Mouse (Mus musculus) intestine, postnatal 0 days (tissue): ENCODE data around the gene Mapk13. TPM values are rescaled to one million over a fixed set of nuclear protein-coding genes. Genes with fewer than 3 reads are reported as not detected.

ENCODE experiments used
- ATAC-seq: fragments of 200-750 bp; cut with Nextera tagmentation; 2 replicates; pipeline ENCODE4 v1.8.0; 2017; ENCODE audit warnings: mild to moderate bottlenecking, moderate TSS enrichment, moderate library complexity
- H3K27ac ChIP-seq: fragments of 300-500 bp; sonication (generic); 2 replicates; pipeline ENCODE4 v1.5.1; 2014; ENCODE audit warnings: mild to moderate bottlenecking, low read depth, low read length, moderate library complexity
- H3K27me3 ChIP-seq: fragments of 300-500 bp; sonication (generic); replicated peaks from 2 replicates; pipeline ENCODE4 v1.6.1; 2014; ENCODE audit warnings: low read length, mixed read lengths; ENCODE audit not compliant: control insufficient read depth, insufficient read depth
- H3K36me3 ChIP-seq: fragments of 300-500 bp; sonication (generic); 2 replicates; pipeline ENCODE4 v1.6.1; 2014; ENCODE audit warnings: mild to moderate bottlenecking, moderate library complexity; ENCODE audit not compliant: control insufficient read depth, insufficient read depth
- H3K4me1 ChIP-seq: fragments of 300-500 bp; sonication (generic); replicated peaks from 2 replicates; pipeline ENCODE4 v1.6.1; 2014; ENCODE audit warnings: antibody characterized with exemption, low read length, mixed read lengths; ENCODE audit not compliant: control insufficient read depth, insufficient read depth
- H3K4me2 ChIP-seq: fragments of 300-500 bp; sonication (generic); replicated peaks from 2 replicates; pipeline ENCODE4 v1.6.1; 2014; ENCODE audit warnings: low read depth, mild to moderate bottlenecking, moderate library complexity
- H3K4me3 ChIP-seq: fragments of 300-500 bp; sonication (generic); 2 replicates; pipeline ENCODE4 v1.5.1; 2014; ENCODE audit warnings: low read depth, low read length
- H3K9ac ChIP-seq: fragments of 300-500 bp; sonication (generic); 2 replicates; pipeline ENCODE4 v1.6.1; 2014; ENCODE audit warnings: mild to moderate bottlenecking, low read depth, low read length
- H3K9me3 ChIP-seq: fragments of 300-500 bp; sonication (generic); 2 replicates; pipeline ENCODE4 v1.6.1; 2016; ENCODE audit warnings: mixed run types; ENCODE audit not compliant: control insufficient read depth
- CTCF ChIP-seq: sonication (generic); IDR thresholded peaks from 2 replicates; pipeline ENCODE4 v1.5.1; 2016; ENCODE audit warnings: low read depth, mild to moderate bottlenecking, control low read depth, antibody characterized with exemption, moderate library complexity
- WGBS: fragments of 180-500 bp; shearing (Covaris S2); extraction: QIAGEN DNeasy Blood & Tissue Kit; methylation state at CpG from one replicate; pipeline ENCODE4 v1.1.7; 2014; 5-methylcytosine and 5-hydroxymethylcytosine counted together
- polyA plus RNA-seq: library from polyadenylated mRNA; unstranded; fragments of >200 nt; fragmentation: Nextera tagmentation; extraction: Ambion mirVana; gene quantifications from 2 replicates; pipeline ENCODE4 v1.2.1, GENCODE M21; 2015

Gene Mapk13
- polyA plus RNA-seq, 1 experiment from 2014 or later = 204 TPM

DNA sequence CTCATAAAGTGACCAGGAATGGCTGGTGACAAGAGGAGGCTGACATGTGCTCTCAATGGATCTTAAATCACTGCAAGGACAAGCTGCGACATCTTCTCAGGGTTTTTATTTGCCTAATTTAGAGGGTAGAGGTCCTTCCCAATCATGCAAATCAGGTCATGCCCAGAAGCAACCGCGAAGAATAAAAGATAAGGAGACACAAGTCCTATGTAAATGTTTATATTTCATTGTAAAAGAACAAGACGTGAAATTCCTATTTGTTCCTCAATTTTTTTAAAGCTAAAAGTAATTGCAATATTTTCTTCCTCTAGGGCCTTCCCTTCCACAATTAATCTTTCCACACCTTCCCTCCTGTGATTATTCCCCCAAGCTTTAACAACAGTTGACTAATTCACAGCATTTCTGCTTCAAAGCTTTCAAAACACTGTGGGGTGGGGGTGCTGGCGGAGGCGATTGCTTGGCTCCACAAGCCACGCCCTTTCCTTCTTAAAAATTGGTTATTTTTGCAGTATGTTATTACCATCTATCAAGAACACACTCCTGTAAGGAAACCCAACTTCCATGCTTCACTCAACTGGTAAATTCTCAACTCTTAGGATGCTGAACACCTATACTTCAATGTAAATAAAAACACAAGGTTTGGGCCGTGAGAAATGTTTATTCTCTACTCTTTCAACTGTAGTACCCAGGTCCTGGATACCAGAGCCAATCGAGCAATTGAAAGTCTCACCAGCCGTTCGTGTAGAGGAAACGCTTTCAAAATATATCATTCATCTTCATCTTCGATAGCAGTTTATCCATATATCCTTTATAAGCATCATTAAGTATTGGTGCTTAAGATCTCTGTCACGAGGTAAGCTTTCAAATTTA, 30.4 kb downstream of the Mapk13 start:
- H3K4me2 ChIP-seq = peak overlapping the region; percentile 72
- no peaks in the 10 kb centered on the region for H3K27me3 ChIP-seq
- no peaks in the 10 kb centered on the region for H3K36me3 ChIP-seq
- peaks cover 4% of the 10 kb centered on the region; the same call in 1 of the 2 replicates for H3K9me3 ChIP-seq
- H3K4me3 ChIP-seq = 0 out of 2 replicates have a peak overlapping the region, but pooled peaks have one; percentile 90
- no peak overlapping the region for H3K27ac ChIP-seq
- WGBS = 15% methylated on average over 14 of the region's 14 CpGs
- ATAC-seq = no peak
- TF ChIP-seq CTCF = no peak
- H3K9ac ChIP-seq = no peak overlapping the region
- H3K4me1 ChIP-seq = no peaks in the 10 kb centered on the region

DNA sequence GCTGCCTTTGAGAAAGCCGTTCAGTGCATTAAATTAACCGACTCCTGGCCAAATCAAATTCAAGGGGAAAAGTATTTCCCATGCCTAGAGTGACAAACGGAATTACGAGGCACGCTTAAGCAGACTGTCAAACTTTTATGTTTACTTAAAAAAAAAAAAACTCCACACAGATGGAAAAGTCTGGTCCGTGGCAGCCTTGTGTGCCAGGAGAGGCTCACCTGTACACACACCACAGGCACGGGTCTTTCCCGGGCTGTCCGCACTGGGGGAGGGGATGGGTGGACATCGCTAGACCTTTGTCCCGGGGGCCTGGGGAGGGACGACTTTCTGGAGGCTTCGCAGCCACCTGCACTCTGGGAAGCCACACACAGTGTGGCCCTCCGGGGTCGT, 31.2 kb downstream of the Mapk13 start:
- Histone ChIP-seq H3K4me2 (peak overlapping the region; percentile 72), H3K9me3 (peaks cover 2% of the 10 kb centered on the region; the same call in 1 of the 2 replicates), H3K4me1 (no peaks in the 10 kb centered on the region), H3K9ac (peak overlapping the region; percentile 100), H3K36me3 (no peaks in the 10 kb centered on the region), H3K27ac (peak overlapping the region; percentile 100), H3K27me3 (no peaks in the 10 kb centered on the region), H3K4me3 (peak overlapping the region; percentile 90)
- TF ChIP-seq CTCF = no peak
- peak; percentile 21 for ATAC-seq
- under 1% methylated on average over 15 of the region's 15 CpGs for WGBS

DNA sequence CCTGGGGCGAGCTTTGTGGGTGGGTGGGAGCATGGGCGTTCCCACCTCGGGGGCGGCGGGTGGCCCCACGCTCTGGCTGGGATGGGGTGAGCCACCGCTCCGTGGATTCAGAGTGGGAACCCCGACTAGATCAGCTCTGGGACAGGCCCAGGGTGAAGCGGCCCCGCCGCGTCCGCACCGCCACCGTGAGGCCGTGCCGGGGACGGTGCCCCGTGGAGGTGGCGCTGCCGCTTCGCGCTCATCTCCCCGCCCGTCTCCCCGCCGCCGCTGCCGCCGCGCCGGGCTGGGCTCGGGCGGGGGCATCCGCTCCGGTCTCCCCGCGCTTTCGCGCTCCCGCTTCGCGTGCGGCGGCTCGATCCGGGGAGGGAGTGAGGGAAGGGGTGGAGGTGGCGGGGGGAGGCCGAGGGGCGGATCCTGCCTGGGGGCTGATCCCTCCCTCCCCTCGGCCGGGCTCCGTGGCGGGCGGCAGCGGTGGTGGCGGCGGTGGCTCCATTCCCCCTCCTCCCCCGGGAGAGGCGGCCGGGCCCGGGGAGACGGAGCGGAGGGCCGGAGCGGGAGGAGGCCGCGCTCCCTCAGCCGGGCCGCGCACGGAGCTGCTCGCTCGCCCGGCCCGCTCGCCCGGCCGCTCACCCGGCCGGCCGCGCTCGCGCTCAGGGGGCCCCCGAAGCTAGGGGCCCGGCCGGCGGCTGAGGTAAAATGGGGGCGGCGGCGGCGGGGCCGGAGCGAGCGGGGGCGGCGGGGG, 31.7 kb downstream of the Mapk13 start, which contains the start of gene Brpf3:
Gene Brpf3 (plus strand): TSS at position 420 of the 742 bp plus-strand sequence.
- ATAC-seq = peak; percentile 78
- Histone ChIP-seq H3K27ac (peak within 1 kb of the TSS; percentile 100), H3K9me3 (no peaks in the 10 kb centered on the region), H3K4me1 (no peaks in the 10 kb centered on the region), H3K4me2 (peak within 1 kb of the TSS; percentile 72), H3K9ac (peak within 1 kb of the TSS; percentile 100), H3K4me3 (peak within 1 kb of the TSS; percentile 90), H3K36me3 (peaks cover 2% of the 10 kb centered on the region; the same call in 1 of the 2 replicates), H3K27me3 (no peaks in the 10 kb centered on the region)
- peak; percentile 78 for TF ChIP-seq CTCF
- WGBS = under 1% methylated on average over 40 of the region's 99 CpGs

DNA sequence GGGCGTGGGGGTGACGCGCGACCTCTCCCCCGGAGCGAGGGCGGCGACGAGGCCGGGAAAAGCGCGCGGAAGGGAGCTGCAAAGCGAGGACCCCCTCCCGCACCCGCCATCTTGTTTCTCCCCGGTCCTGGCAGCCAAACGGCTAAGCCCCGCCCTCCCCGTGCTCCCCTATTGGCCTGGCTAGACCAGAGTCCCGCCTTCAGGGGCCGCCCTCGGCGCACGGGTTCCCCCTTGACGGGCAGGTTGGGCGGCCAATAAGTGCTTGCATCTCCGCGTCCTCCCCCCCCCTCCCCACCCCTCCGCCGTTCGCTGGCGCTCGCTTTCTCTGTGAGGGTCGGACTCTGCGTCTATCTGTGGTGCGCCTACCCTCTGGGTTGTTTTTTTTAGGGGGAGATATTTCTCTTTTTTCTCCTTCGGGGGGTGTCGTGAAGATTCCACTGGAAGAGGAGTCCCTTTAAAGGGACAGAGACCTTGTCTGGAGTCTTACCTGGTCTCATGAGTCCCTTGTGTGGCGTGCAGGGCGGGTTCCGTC, 32.4 kb downstream of the Mapk13 start:
- under 1% methylated on average over 23 of the region's 42 CpGs for WGBS
- H3K4me1 ChIP-seq = no peaks in the 10 kb centered on the region
- peak; percentile 96 for ATAC-seq
- peak overlapping the region; percentile 100 for H3K27ac ChIP-seq
- H3K36me3 ChIP-seq = peaks cover 9% of the 10 kb centered on the region; the same call in 1 of the 2 replicates
- no peaks in the 10 kb centered on the region for H3K9me3 ChIP-seq
- TF ChIP-seq CTCF = 0 out of 2 replicates have a peak, but pooled peaks have one; percentile 3
- peak overlapping the region; percentile 100 for H3K9ac ChIP-seq
- H3K4me2 ChIP-seq = peak overlapping the region; percentile 72
- no peaks in the 10 kb centered on the region for H3K27me3 ChIP-seq
- H3K4me3 ChIP-seq = peak overlapping the region; percentile 90

DNA sequence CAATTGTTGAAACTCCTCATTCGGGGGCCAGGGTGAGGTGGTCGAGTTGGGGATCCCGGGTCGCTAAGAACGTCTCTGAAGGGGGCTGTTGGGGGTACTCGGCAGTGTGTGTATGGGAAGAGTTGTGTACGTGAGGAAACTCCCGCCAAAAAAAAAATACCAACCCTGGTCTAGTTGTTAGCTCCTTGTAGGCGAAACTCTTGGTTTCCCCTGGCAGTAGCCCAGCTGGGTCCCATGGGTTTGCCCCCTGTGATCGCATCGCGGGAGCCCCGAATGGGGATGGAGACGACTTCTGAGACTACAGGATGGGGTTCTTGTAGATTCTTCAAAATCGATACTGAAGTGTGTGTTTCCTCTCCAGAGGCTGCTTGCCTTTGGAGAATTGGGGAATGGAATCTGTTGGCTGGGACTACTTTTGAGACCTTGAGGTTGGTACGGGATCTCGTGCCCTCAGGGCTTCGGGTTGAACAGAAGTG, 32.9 kb downstream of the Mapk13 start:
- peak overlapping the region; percentile 90 for H3K4me3 ChIP-seq
- under 1% methylated on average over 18 of the region's 18 CpGs for WGBS
- H3K27me3 ChIP-seq = no peaks in the 10 kb centered on the region
- no peak for TF ChIP-seq CTCF
- peak overlapping the region; percentile 100 for H3K9ac ChIP-seq
- H3K4me1 ChIP-seq = no peaks in the 10 kb centered on the region
- H3K9me3 ChIP-seq = no peaks in the 10 kb centered on the region
- no peak for ATAC-seq
- H3K4me2 ChIP-seq = peak overlapping the region; percentile 72
- H3K27ac ChIP-seq = peak overlapping the region; percentile 100
- peaks cover 14% of the 10 kb centered on the region; the same call in 1 of the 2 replicates for H3K36me3 ChIP-seq
